Mouse (Mus musculus) ZHBTc4 (cell line): ENCODE measurements around the gene H2-Eb1.
A peak's percentile ranks its signal among the peaks of the same experiment; 100 is the strongest.

Source experiments
- DNase-seq: peaks from one replicate; pipeline ENCODE4 v3.0.0-alpha.2; 2011; ENCODE audit warnings: low read depth, low spot score

The H2-Eb1 gene

DNA sequence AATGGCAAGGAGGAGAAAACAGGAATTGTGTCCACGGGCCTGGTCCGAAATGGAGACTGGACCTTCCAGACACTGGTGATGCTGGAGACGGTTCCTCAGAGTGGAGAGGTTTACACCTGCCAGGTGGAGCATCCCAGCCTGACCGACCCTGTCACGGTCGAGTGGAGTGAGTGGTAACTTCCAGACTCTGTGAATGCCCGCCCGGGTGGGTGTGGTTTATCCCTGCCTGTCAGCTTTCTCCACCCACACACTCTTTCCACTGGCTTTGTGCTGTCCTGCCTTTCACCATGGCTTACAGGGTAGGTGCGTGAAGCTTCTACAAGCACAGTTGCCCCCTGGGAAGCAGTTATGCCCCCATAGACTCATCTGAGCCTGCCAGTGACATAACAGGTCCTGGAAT lies 8.6 kb downstream of the H2-Eb1 start:
- DNase-seq: no peak

DNA sequence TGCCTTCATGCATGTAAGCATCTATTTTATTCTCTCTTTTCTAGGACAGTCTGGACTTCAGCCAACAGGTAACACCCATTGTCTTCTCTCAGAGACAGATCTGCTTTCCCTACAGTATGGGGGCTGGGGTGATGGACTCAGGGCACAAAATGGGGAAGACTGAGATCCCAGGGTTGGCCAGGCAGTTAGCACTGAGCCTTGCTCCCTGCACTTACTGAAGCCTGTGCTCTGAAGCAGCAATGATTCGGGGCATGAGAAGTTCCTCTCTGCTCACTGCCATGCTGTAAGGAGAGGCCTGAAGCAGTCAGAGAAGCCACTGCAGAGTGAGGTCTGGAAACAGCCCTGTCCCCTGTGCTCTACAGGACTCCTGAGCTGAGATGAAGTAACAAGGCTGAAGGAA lies 9.8 kb downstream of the H2-Eb1 start:
- no peak for DNase-seq

DNA sequence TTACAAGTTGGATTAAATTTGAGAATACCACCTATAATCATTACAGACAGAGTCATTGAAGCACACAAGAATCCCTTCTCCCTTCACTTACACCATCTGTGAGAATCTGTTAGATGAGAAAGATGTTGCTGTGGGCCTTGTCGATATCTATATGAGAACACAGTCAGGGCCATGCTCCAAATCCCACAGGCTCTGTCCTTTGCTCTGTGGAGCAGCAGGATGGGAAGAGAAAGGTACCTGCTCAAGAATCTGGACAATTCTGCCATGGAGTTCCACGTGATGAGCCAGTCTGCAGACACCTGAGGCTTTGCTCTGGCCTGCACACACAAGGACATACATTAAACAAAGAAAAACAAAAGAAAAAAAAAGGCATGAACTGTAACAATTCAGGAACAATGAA lies 11.0 kb downstream of the H2-Eb1 start:
- no peak for DNase-seq

DNA sequence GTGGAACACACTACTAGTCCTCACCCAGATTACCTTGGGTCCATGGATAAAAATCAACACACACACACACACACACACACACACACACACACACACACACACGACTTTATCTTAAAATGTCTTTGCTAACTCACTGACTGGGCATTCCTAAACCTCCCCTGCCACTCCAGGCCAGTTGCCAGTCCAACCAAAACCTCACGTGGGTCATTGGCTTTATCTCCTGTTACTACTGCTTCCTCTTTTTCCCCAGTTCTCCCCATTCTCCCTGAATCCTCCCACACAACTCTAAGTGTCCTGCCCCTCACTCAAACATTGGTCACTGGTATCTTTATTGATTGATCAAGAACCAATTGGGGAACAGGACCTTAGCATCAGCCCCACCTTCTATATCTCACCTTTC lies 11.6 kb downstream of the H2-Eb1 start:
- no peak for DNase-seq

DNA sequence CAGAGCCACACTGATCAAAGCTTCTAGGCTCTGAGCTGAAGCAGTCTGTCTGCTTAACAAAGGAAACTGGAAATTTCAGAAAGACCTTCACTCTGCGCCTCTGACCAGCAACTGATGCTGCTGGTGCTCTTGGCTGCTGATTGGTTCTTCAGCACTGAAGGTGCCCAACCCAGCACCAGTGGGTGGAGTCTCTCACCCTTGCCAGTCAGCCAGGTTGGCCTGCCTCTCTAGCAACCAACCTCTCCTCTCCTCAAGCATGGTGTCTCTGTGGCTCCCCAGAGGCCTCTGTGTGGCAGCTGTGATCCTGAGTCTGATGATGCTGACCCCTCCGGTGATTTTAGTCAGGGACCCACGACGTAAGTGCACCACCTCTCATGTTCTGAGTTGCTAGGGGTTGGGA lies 19.8 kb downstream of the H2-Eb1 start, which contains the start of gene H2-Eb2:
Gene H2-Eb2 (plus strand): TSS at position 230 of the 400 bp plus-strand sequence.
- peak; percentile 23 for DNase-seq

DNA sequence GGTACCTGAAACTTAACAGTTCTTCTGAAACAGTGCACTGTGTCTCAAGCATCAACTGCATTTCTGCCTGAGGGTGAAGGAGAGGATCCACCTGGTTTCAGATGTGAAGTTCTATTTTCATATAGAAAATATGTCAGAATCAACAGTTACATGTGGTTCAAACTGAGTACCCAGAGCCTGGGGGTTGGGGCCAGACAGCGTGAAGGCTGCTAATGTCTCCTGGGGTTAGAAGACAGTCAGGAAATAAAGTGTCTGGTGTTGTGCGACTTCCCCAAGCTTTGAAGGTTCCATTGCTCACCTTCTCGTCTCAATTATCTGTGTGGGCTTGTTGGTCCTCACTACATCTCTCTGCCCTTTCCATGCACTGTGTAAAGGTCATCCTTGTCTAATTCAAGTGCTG lies 20.7 kb downstream of the H2-Eb1 start:
- DNase-seq: no peak

DNA sequence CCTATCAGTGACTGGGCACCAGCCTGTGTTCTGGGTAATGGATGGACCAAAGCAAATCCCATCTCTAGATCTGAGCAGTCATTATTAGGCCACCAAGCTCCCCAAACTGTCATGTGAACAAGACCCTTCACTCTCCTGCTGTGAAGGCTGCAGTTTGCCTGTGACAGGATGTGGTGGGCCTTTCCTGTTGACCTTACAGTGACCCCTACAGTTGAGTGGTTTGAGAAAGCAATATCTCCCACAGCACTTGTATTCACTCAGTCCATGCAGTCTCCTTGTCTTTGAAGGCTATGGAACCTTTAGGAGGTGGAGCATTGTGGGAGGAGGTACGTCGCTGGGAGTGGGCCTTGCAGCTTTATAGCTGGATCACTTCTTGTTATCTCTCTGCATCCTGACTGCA lies 24.1 kb downstream of the H2-Eb1 start:
- no peak for DNase-seq

DNA sequence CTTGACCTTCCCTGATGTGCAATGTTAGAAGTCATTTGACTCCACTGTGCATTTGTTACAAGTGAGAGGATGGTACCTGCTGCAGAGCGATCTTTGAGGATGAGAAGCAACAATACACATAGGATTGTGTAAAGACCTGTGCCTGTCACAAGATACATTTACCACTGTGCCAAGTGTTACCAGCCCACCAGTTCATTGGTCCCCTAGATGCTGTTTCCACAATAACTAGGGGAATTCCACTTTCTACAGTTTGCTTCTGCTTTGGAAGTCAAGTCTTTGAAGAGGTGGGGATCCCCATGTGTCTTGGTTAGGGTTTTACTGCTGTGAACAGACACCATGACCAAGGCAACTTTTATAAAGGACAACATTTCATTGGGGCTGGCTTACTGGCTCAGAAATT lies 25.5 kb downstream of the H2-Eb1 start:
- no peak for DNase-seq

DNA sequence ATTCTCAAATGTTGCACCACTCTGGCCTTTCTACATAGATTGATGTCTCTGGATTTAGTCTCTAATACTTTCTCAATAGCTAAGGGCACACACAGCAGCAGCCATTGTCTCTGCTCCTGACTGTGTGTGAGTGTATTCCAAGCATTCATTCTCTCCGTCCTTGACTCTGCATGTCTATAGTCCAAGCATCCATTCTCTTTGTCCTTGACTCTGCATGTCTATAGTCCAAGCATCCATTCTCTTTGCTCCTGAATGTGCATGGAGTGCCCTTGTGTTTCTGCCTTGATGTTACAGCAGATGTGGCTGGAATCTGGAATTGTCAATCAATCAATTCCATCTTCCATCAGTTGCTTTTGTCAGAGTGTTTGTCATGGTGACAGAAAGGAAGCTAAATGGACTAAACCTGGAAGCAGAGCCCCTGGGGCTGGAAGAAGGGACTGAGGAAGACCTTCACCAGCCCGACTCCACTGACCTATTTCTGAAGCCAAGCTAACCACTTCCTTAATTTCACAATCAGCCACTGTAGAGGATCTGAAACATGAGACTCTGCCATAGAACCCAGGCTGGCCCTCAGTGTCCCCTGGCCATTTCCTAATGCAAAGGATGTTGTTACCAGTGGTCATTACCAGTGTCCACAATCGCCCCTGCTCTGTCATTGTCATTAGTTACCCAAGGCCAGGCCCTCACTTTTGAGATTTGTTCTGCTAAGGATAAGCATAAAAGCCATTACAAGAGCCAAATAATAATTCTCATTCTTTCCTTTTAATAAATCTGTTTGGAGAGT lies 35.1 kb downstream of the H2-Eb1 start:
- DNase-seq: peak; percentile 77

DNA sequence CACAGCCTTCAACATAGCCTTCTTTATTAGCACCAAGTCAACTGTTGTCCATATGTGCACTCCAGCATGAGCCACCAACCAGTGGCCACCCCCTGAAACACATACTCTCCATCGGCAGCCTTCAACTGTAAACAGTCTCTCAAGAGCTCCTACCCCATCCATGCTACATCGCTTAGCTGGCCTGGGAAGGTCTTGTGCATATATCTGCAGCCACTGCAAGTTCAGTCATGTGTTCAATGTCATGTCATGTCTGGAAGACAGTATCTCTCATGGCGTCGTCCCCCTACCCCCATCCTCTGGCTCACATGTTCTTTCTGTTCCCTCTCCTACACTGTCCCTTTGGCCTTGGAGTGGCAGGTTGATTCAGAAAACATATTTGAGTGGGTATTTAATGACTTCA lies 39.2 kb downstream of the H2-Eb1 start:
- DNase-seq: no peak

DNA sequence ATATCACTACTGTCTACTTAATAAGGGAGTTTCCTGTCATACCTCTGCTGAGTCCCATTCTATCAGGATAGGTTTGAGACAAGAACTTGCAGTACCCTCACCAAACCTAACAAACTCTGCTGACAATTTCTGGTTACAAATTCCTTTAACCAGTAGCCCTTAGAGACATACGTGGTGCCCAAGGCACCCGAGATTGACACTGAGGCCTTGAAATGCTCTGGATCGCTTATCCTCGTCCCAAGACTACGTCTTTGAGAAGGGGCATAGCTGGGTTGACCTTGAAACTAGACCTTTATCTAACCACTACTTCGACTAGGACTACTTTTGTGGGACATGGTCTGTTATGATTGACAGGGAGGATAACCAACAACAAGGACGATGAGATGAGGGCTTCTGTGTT lies 39.8 kb downstream of the H2-Eb1 start:
- no peak for DNase-seq

DNA sequence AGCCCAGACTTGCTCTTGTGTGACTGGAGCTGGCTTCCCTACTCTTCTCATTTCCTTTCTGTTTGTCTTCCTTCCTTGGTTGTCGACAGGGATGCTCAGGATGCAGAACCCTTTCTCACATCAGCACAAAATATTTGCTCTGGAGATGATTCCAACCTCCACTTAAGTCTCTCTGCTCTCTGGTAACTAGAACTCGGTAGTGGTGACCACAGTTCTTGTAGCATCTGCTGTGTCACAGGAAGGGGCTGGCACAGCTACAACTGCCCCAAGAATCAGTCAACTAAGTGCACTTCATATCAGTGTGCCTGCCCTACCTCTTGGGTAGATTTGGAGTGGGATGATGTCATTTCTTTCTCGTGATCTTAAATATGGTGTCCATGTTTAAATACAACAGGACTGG lies 40.4 kb downstream of the H2-Eb1 start:
- no peak for DNase-seq

DNA sequence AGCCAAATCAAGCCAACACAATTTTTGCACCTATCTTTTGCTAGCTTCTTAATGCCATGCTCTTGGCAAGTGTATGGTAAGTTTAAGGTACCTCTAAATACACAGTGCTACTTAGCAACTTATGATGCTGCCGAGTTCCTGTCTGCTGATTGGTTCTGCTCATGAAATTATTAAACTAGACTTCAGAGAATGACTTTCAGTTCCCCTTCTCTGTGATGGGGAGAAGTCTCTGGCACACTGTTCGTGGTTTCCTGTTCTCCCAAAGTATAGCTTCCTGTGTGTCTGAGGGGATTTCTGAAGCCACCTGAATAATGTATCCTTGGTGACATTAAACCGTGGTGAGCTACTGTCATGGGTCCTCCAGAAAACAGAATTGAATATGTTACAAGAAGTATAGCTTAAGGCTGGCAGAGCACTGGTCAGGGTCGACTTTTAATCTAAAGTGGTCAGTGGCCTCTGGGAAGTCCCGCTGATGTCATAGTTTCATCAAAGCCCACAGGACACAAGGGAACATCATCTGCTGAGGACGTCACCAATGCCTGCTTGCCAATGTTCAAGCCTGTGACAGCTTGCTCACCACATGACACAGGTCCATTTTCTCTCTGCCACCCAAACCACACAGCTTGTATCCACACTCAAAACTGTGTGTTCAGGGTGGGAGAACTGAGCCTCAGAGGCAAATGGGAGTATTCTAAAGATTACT lies 42.1 kb downstream of the H2-Eb1 start:
- no peak for DNase-seq

DNA sequence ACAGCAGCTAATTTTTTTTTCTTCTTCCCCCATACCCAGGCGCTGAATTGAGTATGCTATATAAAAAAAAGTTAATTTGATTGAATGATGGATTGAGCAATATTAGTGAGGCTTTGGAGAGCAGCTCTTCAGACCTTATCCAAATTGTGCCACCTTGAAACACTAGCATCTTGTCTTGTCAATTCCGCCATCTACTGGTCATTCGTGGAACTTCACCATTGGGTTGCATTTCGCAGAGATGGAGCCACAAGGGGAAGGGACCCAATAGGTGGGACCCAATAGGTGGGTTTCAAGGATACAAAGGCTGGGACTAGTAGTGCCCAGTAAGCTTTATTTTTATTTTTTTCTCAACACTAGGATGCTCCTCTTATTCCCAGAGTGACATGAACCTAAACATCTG lies 43.8 kb downstream of the H2-Eb1 start:
- DNase-seq: peak; percentile 82

DNA sequence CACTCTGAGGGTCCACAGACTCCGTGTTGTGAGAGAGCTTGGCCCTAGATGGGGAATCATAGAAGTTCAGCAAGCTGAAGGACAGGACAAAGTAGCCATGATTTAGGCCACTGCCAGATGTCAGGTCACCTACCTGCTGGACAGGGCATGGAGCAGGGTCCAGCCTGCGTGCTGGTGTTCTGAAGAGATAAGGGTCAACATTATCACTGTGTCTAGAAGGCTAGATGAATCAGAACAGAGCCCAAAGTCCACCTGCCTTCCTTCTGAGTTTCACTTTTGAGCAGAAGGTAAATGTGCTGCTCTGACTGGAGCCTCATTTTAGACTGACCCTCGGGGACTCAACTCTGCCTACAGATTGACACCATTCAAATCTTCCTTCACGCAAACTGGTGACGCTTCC lies 48.9 kb downstream of the H2-Eb1 start, which contains the start of gene Btnl2:
Gene Btnl2 (plus strand): TSS at position 284 of the 400 bp plus-strand sequence.
- no peak for DNase-seq

DNA sequence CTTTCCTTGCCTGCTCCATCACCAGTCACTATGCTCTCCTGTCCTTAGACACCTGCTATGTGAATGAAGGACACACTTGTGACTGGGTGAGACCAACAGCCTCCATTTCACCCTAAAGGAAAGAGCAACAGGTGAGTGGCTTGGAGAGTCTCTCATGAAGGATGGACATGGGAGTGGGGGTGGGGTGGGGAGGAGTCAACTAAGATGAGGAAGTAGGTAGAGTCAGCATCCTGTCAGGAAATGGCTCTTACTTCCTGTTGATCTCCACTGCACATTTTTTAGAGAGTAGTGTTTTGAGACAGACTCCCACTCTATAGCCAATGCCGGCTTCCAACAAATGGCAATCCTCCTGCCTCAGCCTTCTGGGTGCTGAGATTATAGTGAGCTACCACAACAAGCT lies 49.3 kb downstream of the H2-Eb1 start:
- no peak for DNase-seq

DNA sequence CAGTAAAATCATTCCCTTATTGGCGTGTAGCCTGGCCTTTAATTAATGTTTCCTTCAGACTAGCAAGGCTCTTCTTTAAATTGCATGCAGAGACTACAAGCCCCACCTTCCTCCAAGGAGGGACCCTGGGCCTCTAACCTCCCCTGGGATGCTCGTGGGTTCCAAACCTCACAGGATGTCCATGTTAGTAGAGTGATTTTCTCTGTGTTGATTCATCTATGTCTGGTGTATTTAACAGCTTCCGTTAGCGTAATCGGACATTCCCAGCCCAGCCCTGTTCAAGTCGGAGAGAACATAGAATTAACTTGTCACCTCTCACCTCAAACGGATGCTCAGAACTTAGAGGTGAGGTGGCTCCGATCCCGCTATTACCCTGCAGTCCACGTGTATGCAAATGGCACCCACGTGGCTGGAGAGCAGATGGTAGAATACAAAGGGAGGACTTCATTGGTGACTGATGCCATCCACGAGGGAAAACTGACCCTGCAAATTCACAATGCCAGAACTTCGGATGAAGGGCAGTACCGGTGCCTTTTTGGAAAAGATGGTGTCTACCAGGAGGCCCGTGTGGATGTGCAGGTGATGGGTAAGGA lies 57.4 kb downstream of the H2-Eb1 start:
- no peak for DNase-seq

DNA sequence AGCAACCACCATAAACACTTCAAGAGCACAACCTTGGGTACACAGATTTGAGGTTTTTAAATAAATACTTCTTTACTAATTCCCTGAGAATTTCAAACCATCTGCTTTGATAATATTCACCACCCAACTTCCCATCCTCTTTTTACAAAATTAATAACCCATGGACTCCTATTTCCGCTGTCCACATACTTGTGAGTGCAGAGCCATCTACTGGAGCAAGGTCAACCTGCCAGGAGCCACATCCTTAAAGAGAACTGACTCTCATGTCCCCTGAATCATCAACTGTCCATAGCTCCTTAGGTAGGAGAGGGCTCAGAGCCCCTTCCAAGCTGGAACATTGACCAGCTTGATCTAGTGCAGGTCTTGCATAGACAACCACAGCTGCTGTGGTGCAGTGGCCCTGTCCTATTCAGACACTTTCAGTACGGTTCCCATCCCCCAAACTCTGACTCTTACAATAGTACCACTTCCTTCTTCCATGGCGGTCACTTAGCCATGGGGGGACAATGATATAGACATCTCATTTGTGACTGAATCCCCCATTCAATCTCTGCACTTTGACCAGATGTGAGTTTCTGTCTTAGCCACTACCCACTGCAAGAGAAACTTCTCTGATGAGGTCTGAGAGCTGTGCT lies 58.1 kb downstream of the H2-Eb1 start:
- DNase-seq: no peak

DNA sequence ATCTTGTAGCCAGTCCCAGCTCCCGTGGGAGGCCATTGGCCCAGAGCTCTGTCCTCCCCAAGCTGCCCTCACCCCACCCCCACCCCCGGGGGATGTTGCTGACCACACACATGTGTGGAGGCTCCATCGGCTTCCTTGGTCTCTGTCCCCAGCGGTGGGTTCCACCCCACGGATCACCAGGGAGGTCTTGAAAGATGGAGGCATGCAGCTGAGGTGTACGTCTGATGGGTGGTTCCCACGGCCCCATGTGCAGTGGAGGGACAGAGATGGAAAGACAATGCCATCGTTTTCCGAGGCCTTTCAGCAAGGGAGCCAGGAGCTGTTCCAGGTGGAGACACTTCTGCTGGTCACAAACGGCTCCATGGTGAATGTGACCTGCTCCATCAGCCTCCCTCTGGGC lies 59.4 kb downstream of the H2-Eb1 start:
- DNase-seq: no peak
